Mouse (Mus musculus) heart, postnatal 25 days (tissue): ENCODE measurements around the gene Stra6. TPM values are rescaled to one million over a fixed set of nuclear protein-coding genes. Genes with fewer than 3 reads are reported as not detected.

Experiments used
- DNase-seq: peaks from one replicate; pipeline ENCODE4 v3.0.0; 2022; ENCODE audit warnings: low spot score
- intact Hi-C: fragments of 180-260 bp; cut with DNase I; formaldehyde crosslinking; loops from one replicate; pipeline ENCODE4 v1.15.1; 2025
- total RNA-seq, 2 experiments: library from RNA; stranded (reverse); gene quantifications; 2 replicates each; pipeline ENCODE4 v1.2.3; 2021

Stra6 gene
- 1 to 10 TPM in 1 of 2 experiments, under 1 TPM in 1; 0.23 to 1.0 TPM for total RNA-seq

DNA sequence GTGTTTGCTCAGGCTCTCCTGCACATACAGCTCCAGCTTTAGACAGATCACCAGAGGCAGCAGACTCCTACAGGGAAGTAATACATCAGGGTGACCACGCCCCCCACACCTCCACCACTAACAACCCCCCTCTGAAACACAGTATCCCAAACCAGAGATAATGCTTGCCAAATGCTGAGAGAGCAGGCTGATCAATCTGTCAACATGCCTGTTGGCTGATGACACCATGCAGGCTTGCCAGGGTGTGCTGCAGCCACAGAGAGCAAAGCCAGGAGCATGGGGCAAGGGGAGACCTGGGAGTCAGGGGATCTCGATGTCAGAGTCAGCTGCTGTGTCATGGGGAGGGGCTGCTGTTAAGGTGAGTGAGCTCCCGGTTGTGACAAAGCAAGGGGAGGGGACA is at the start of gene Stra6:
Stra6 (plus strand) TSS at position 258 of the 400 bp plus-strand sequence.
- DNase-seq: no peak
- intact Hi-C loops: no loop called here

DNA sequence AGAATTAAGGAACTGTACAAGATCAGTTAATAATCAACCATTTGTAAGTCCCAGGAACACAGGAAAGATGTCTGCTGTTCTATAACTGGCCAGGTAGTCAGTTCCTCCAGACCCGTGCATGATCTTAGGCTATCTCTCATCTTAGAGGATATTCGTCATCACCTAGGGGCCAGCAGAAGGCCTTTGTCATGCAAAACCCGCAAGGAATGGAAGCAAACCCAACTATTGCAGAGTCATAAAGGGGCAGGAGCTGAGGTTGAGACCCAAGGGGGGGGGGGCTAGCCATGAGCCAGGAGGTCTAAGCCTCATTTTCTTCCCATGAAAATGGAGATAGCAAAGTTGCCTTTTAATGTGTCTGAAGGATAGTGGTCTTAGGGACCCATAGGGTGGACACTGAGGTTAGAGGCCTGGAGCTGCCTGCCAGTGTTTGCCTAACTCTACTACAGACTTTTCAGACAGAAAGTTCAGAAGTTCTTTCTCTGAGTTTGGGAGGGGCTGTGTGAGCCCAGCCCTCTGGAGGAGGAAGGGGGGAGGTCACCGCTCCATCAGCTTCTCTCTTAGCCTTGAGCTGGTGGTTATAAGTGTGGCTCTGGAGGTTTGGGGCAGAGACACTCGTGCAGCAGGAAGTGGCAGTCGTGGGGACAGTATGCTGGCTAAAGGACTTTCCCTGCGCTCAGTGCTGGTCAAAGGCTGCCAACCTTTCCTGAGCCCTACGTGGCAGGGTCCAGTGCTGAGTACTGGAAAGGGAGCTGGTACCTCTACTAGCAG is 49.0 kb upstream of the Stra6 start:
- intact Hi-C loops: no loop called here
- no peak for DNase-seq

DNA sequence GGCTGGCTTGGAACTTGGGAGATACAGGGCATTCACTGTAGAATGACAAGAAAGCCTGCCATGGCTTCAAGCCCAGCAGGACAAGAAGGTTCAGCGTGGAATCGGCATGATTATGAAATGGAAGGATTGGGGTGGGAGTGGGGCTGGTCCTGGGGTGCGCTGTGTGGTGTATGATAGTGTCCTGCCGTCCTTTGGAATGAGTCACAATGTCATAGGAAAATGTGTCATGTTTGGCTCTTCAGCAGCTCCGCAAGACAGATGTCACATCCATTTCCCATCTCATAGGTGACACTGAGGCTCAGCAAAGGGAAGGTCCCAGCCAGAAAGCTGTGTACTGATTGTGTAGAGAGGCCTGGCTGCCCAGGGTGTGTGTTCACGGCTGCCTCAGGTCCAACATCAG is 47.7 kb upstream of the Stra6 start:
- intact Hi-C loops: no loop called here
- DNase-seq: no peak

DNA sequence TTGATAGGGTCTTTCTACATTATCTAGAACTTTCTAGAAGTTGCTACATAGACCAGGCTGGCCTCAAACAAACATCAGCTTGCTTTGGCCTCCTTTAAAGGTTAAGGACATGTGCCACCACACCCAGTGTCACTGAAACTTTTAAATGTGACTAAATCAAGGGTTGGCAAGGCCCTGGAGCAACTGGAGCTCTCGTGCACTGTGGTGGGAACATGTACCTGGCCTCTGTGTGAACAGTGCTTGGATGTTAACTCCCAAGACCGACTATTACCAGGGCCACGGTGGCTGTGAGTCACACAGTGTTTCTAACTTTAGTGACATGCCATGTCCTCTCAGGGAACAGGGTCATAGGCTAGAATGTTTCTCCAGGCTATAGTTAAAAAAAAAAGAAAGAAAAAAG is 46.6 kb upstream of the Stra6 start:
- DNase-seq: no peak
- intact Hi-C loops: no loop called here

DNA sequence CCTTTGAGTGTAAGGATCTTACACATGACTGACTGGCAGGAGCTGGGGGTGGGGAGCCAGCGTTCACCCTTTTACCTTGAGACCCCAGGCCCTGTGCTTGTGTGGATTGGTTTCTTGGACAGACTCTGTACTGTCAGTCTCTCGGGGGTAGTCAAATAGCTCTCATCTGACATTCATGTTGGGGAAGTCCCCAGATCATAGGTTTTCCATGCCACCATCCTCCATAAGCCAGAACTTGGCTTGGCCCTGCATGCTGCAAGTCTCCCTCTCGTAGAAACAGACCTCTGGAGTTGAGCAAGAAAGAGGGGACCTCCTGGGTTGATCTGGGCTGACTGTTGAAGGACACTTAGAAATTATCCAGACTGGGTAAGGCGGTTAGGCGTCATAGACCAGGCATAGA is 45.2 kb upstream of the Stra6 start:
- no peak for DNase-seq
- intact Hi-C loops: no loop called here

GRCm38 (mm10) chr9:58025995-58026394 is 37.6 kb upstream of the Stra6 start:
- DNase-seq: no peak
- intact Hi-C loops: no loop called here

DNA sequence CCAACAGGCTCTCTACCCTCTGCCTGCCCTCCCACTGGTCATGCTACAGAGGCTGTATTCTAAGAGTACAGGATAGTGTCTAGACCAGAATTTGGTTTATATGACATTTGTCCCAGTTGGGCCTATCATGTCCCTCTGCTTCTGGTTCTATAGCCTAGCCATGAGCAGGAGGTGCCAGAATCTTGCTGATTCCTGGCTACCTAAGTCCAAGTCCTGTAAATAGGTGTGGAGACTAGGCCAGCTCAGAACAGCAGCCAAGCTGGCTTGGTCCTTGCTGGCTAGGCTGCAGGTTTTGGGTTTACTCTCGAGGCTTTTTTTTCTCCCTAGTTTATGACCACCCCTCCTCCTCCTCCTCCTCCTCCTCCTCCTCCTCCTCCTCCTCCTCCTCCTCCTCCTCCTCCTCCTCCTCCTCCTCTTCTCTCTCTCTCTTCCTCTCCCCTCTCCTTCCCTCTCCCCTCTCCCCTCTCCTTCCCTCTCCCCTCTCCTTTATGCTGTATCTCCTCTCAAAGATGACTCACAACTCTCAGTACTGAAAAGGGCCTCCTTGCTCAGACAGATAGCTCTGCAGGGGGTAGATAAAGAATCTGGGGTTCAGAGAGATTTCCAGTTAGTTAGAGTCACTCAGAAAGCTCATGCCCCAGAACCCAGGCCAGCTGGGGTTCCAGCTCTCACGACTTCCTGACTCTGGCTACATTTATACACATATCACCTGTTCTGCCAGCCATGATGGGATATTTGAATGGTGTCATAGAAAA is 36.0 kb upstream of the Stra6 start:
- intact Hi-C loops: no loop called here
- no peak for DNase-seq

- intact Hi-C loops: no loop called here
- DNase-seq: no peak
Observed at GRCm38 (mm10) chr9:58028841-58029240, 34.7 kb upstream of the Stra6 start.

DNA sequence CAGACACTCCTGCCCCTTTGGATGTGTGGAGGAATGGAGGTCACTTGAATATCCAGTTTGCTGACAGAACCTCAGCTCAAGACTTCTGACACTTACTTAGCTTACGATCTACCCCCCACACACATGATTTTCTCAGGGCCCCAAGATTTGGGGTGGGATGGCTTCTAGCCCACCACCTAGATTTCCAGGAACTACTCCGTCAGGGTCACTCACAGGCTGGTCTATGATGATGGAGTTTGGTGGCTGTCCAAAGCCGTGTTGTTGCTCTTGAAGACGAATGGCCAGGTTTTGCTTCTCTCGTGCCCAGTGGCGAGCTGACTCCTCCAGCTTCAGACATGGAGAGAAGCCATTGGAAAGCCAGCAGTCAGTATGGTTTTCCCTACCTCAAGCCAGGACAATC is 34.0 kb upstream of the Stra6 start:
- intact Hi-C loops: no loop called here
- no peak for DNase-seq

- DNase-seq: no peak
- intact Hi-C loops: no loop called here
Observed at GRCm38 (mm10) chr9:58031895-58032294, 31.7 kb upstream of the Stra6 start.

- DNase-seq: no peak
- intact Hi-C loops: loop anchor here (5.0 kb wide), 2 partner anchors 247 to 332 kb away; no protein-coding TSS in a partner anchor
Observed at GRCm38 (mm10) chr9:58035519-58035918, 28.1 kb upstream of the Stra6 start.

DNA sequence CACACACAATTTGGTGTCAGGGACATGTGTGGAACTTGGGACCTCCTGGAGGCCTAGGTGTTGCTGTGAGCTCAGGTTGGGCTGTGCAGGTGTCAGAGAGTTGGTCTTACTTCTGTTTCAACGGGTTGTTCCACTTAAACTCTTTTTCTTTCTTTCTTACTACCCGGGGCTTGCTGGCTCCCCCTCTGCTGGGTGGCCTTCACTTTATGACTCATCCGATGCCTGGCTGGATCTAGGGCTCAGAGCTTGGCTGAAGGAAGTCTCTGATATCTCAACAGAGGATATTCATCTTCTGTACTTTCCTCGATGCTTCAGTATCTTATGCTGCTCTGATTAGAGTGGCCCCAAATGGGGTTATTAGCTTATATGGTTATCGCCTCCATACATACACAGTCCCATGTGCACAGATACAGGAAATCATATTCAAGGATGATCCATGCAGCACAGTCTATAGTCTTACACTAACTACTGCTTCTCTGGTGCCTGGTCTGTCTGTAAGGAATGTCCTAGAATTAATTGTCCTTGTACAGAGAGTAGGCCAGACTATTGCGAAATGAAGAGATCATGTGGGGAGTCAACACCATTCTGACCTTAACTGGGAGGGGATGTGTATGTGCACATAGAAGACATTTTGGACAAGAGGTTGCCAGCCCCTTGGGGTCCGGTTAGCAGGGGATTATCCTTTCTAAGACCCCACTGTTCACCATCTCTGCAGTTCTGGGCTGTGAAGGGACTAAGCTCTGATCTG is 27.5 kb upstream of the Stra6 start:
- intact Hi-C loops: loop anchor here (5.0 kb wide), 2 partner anchors 246 to 331 kb away; no protein-coding TSS in a partner anchor
- DNase-seq: no peak

DNA sequence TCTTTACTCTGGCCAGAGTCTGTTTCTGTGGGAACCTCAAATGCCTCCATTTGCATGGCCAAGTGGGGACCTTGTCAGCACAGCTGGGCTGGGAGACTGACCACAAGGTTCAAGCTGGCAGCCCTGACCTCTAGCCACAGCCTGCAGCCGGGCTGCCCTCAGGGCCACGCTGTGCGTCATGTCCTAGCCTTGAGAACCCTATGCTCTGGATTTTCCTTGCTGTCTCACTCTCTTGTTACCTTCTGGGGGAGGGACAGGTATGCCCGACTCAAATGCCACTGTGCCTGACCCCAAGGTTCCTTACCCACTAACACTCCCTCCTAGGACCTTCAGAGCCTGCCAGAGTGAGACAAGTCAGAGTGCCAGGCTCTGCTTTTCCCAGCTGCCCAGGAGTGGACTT is 26.6 kb upstream of the Stra6 start:
- no peak for DNase-seq
- intact Hi-C loops: loop anchor here (5.0 kb wide), 2 partner anchors 245 to 330 kb away; no protein-coding TSS in a partner anchor

- intact Hi-C loops: loop anchor here (1.0 to 5.0 kb wide), 3 partner anchors 166 to 329 kb away; partner anchors contain the start of genes Islr and Islr2
Observed at GRCm38 (mm10) chr9:58038500-58039168, 25.0 kb upstream of the Stra6 start.

GRCm38 (mm10) chr9:58040977-58041376 is 22.6 kb upstream of the Stra6 start:
- DNase-seq: no peak
- intact Hi-C loops: no loop called here

More at GRCm38 (mm10) chr9:58038500-58039168, 25.0 kb upstream of the Stra6 start:
- peak; percentile 51 for DNase-seq

- intact Hi-C loops: no loop called here
- DNase-seq: peak; percentile 41
Observed at GRCm38 (mm10) chr9:58042391-58042790, 21.2 kb upstream of the Stra6 start.

GRCm38 (mm10) chr9:58043496-58044017 is 20.0 kb upstream of the Stra6 start:
- peak; percentile 74 for DNase-seq
- intact Hi-C loops: no loop called here

DNA sequence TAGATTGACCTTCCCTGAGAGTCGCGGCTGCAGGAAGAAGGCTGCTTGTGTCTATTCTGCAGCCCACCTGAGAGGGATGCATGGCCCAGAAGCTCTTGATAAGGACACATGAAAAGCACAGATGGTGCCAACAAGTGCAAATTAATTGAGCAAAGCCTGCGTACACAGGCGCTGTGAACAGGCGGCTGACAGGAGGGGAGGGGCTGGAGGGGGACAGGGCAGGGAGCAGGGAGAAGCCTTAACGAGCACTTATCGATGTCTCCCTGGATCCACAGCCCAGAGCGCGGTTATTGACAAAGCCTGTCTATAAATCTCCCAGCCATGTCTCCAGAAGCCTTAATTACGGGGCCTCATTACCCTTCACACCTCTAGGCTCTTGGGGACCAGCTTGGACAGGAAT is 18.8 kb upstream of the Stra6 start:
- intact Hi-C loops: no loop called here
- DNase-seq: no peak

DNA sequence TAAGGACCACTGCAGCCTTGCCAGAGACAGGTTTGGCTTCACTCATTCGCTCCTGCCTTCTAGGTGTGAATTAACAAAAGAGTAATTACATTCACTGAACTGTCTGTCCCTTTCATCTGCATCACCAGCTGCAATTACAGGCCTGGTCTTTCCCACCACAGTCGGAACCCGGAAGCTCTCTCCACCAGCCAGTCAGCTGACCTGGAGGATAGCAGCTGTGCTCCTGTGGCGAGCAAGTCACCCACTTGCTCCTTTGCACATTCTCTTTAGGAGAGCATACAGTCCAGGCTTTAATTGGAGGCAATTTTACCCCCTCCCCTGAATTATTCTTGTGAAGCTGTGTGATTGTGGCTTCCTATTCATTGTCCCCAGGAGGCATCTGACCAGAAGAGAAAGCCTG is 17.9 kb upstream of the Stra6 start:
- no peak for DNase-seq
- intact Hi-C loops: no loop called here

GRCm38 (mm10) chr9:58047061-58047460 is 16.5 kb upstream of the Stra6 start:
- intact Hi-C loops: no loop called here
- no peak for DNase-seq
